Mouse (Mus musculus) adrenal gland, postnatal 14 days (tissue): ENCODE measurements around the gene Accsl. TPM values are rescaled to one million over a fixed set of nuclear protein-coding genes. Genes with fewer than 3 reads are reported as not detected.

Experiments
- DNase-seq: peaks from one replicate; pipeline ENCODE4 v3.0.0; 2021; ENCODE audit warnings: mixed read lengths
- total RNA-seq: library from RNA; stranded (reverse); gene quantifications from 2 replicates; pipeline ENCODE4 v1.2.3, GENCODE M21; 2021

Gene Accsl
- total RNA-seq, 1 experiment from 2014 or later, result 1.2 TPM

GRCm38 (mm10) chr2:93809931-93810330, 59.0 kb downstream of the Accsl start:
- DNase-seq, result peak; percentile 67

- no peak for DNase-seq
Measured at GRCm38 (mm10) chr2:93808071-93808470, 60.9 kb downstream of the Accsl start.

- no peak for DNase-seq
Measured at GRCm38 (mm10) chr2:93807440-93807839, 61.5 kb downstream of the Accsl start.

- DNase-seq, result peak; percentile 2
Measured at GRCm38 (mm10) chr2:93806487-93807201, 62.3 kb downstream of the Accsl start.

GRCm38 (mm10) chr2:93805523-93805922, 63.4 kb downstream of the Accsl start:
- DNase-seq, result peak; percentile 12

Other genes starting within 250 kb of the Accsl start
- gene Alx4, start 226.8 kb downstream of the Accsl start, total RNA-seq, result 0.41 and 0.48 TPM in 2 replicates
- 78.2 and 90.1 TPM in 2 replicates for gene Ext2, start 46.6 kb downstream of the Accsl start, total RNA-seq
- 6.7 and 11.6 TPM in 2 replicates for gene Accs, start 19.2 kb downstream of the Accsl start, total RNA-seq
- 29.6 and 43.3 TPM in 2 replicates for gene Gm13889, start 88.0 kb upstream of the Accsl start, total RNA-seq
- gene Gm27027, start 127.2 kb upstream of the Accsl start, total RNA-seq, result not detected in 2 replicates
- 48.8 and 65.8 TPM in 2 replicates for gene Alkbh3, start 141.7 kb upstream of the Accsl start, total RNA-seq